Comparison of ENCODE assay signal across 7 mouse cellular contexts in genomic region chr10:61452645-61453044, GRCm38 (mm10). TPM values are rescaled to one million over a fixed set of nuclear protein-coding genes. Genes with fewer than 3 reads are reported as not detected.
DNase-seq lines count a peak whose midpoint lies in the region; ATAC-seq and TF ChIP-seq lines count a peak whose summit lies in the region.

Gene Eif4ebp2 (minus strand): TSS chr10:61452661.

- TF ChIP-seq POLR2A in small intestine, adult 2 months (IDR thresholded peaks at IDR 0.05; ENCODE audit: low read depth, low read length) = peak; percentile 93

- peak within 1 kb of the TSS; percentile 94 for H3K27ac ChIP-seq in embryonic facial prominence, embryonic 10.5 days (replicated peaks)
- H3K27ac ChIP-seq in intestine, postnatal 0 days (ENCODE audit: low read depth, low read length) = peak within 1 kb of the TSS; percentile 85
- peak within 1 kb of the TSS; percentile 83 for H3K27ac ChIP-seq in midbrain, embryonic 12.5 days (replicated peaks)
- H3K27ac ChIP-seq in small intestine, adult 2 months (ENCODE audit: insufficient read depth, low read depth, low read length) = peak within 1 kb of the TSS; percentile 80

- no peaks in the 10 kb centered on the region for H3K9me3 ChIP-seq in embryonic facial prominence, embryonic 10.5 days
- H3K9me3 ChIP-seq in intestine, postnatal 0 days (ENCODE audit: control insufficient read depth) = no peaks in the 10 kb centered on the region
- H3K9me3 ChIP-seq in midbrain, embryonic 12.5 days = no peaks in the 10 kb centered on the region

- H3K4me3 ChIP-seq in embryonic facial prominence, embryonic 10.5 days = peak within 1 kb of the TSS; percentile 85
- peak within 1 kb of the TSS; percentile 90 for H3K4me3 ChIP-seq in intestine, postnatal 0 days (ENCODE audit: low read depth, low read length)
- peak within 1 kb of the TSS; percentile 82 for H3K4me3 ChIP-seq in midbrain, embryonic 12.5 days
- H3K4me3 ChIP-seq in small intestine, adult 2 months (ENCODE audit: low read depth, low read length) = peak within 1 kb of the TSS; percentile 98

- H3K4me2 ChIP-seq in intestine, postnatal 0 days (replicated peaks; ENCODE audit: low read depth) = peak within 1 kb of the TSS; percentile 69
- peak within 1 kb of the TSS; percentile 92 for H3K4me2 ChIP-seq in midbrain, embryonic 12.5 days (replicated peaks)

- peak within 1 kb of the TSS; percentile 88 for H3K9ac ChIP-seq in intestine, postnatal 0 days (ENCODE audit: low read depth, low read length)
- peak within 1 kb of the TSS; percentile 93 for H3K9ac ChIP-seq in midbrain, embryonic 12.5 days (replicated peaks)

- H3K27me3 ChIP-seq in embryonic facial prominence, embryonic 10.5 days (replicated peaks; ENCODE audit: low read depth, poor library complexity, severe bottlenecking) = no peaks in the 10 kb centered on the region
- H3K27me3 ChIP-seq in intestine, postnatal 0 days (replicated peaks; ENCODE audit: control insufficient read depth, insufficient read depth, low read length) = no peaks in the 10 kb centered on the region
- H3K27me3 ChIP-seq in midbrain, embryonic 12.5 days = no peaks in the 10 kb centered on the region
- H3K27me3 ChIP-seq in small intestine, adult 2 months (ENCODE audit: control insufficient read depth, insufficient read depth, low read length) = no peaks in the 10 kb centered on the region

- peaks cover 37% of the 10 kb centered on the region for H3K4me1 ChIP-seq in embryonic facial prominence, embryonic 10.5 days
- H3K4me1 ChIP-seq in intestine, postnatal 0 days (replicated peaks; ENCODE audit: control insufficient read depth, insufficient read depth, low read length) = peaks cover 6% of the 10 kb centered on the region
- peaks cover 35% of the 10 kb centered on the region for H3K4me1 ChIP-seq in midbrain, embryonic 12.5 days
- H3K4me1 ChIP-seq in small intestine, adult 2 months (ENCODE audit: control insufficient read depth, insufficient read depth, insufficient read length, low read length) = peaks cover 17% of the 10 kb centered on the region

- under 1% methylated on average over 36 of the region's 36 CpGs for WGBS in embryonic facial prominence, embryonic 10.5 days
- WGBS in intestine, postnatal 0 days = under 1% methylated on average over 35 of the region's 36 CpGs
- WGBS in midbrain, embryonic 12.5 days = under 1% methylated on average over 32 of the region's 36 CpGs
- WGBS in small intestine, adult 2 months = under 1% methylated on average over 35 of the region's 36 CpGs

- peak; percentile 100 for DNase-seq in adrenal gland, postnatal 10 days
- DNase-seq in embryonic facial prominence, embryonic 10.5 days (ENCODE audit: low spot score) = peak; percentile 99
- peak; percentile 58 for DNase-seq in gonadal fat pad, adult 2 months (ENCODE audit: low read depth)
- DNase-seq in left cerebral cortex, postnatal 4 days = peak; percentile 99

- intact Hi-C loops in left cerebral cortex, postnatal 4 days (cut with DNase I) = no loop called here

- peaks cover 31% of the 10 kb centered on the region for H3K36me3 ChIP-seq in embryonic facial prominence, embryonic 10.5 days (replicated peaks)
- H3K36me3 ChIP-seq in intestine, postnatal 0 days (ENCODE audit: control insufficient read depth, insufficient read depth) = peaks cover 9% of the 10 kb centered on the region; the same call in 1 of the 2 replicates
- 0 out of 2 replicates have a peak, but pooled peaks cover 8% of the 10 kb centered on the region for H3K36me3 ChIP-seq in midbrain, embryonic 12.5 days
- H3K36me3 ChIP-seq in small intestine, adult 2 months (ENCODE audit: control insufficient read depth, insufficient read depth, low read length) = peaks cover 8% of the 10 kb centered on the region; the same call in 1 of the 2 replicates

- peak; percentile 96 for ATAC-seq in intestine, postnatal 0 days
- peak; percentile 99 for ATAC-seq in midbrain, embryonic 12.5 days (ENCODE audit: low FRiP score, low read depth)

- no peak for TF ChIP-seq CTCF in intestine, postnatal 0 days (IDR thresholded peaks at IDR 0.05; ENCODE audit: low read depth)
- TF ChIP-seq CTCF in small intestine, adult 2 months (IDR thresholded peaks at IDR 0.05; ENCODE audit: extremely low read depth, insufficient read length, insufficient replicate concordance, low read depth, low read length) = no peak

RNA-seq across cellular contexts. Expression of gene Eif4ebp2, which starts in this region (rescaled TPM):
- 100 to 1,000 TPM; 116 to 127 TPM for total RNA-seq in adrenal gland, postnatal 10 days (2021)
- 80.9 and 86.6 TPM in 2 replicates for polyA plus RNA-seq in embryonic facial prominence, embryonic 10.5 days (2016; fragmentation: Nextera tagmentation; extraction: Ambion mirVana)
- polyA plus RNA-seq in gonadal fat pad, adult 2 months (2012; rRNA removed) = 71.1 and 80.4 TPM in 2 replicates
- 53.1 and 55.0 TPM in 2 replicates for polyA plus RNA-seq in intestine, postnatal 0 days (2015; fragmentation: Nextera tagmentation; extraction: Ambion mirVana)
- total RNA-seq in left cerebral cortex, postnatal 4 days (2021) = 10 to 100 TPM; 68.6 to 71.7 TPM
- 78.9 and 79.2 TPM in 2 replicates for polyA plus RNA-seq in midbrain, embryonic 12.5 days (2016; fragmentation: Nextera tagmentation; extraction: Ambion mirVana)
- 71.2 and 131 TPM in 2 replicates for polyA plus RNA-seq in small intestine, adult 2 months (2012; rRNA removed)

Comparison
In these comparisons a context has a peak if more than half of its experiments do, and no peak if none do; other contexts are left out.
1. Peak in every context shown above with its lines: DNase-seq, ATAC-seq, H3K4me3 ChIP-seq and H3K27ac ChIP-seq.